Mouse (Mus musculus) MEL (cell line): ENCODE data around the gene Kcnc3. TPM values are rescaled to one million over a fixed set of nuclear protein-coding genes. Genes with fewer than 3 reads are reported as not detected.

ENCODE experiments used
- DNase-seq: peaks from one replicate; pipeline ENCODE4 v3.0.0; 2011; ENCODE audit warnings: low read depth, low spot score
- H3K27ac ChIP-seq: 2 replicates; pipeline ENCODE4 v1.5.1; 2012; ENCODE audit warnings: low read depth, mild to moderate bottlenecking, control low read depth, low read length, moderate library complexity; ENCODE audit not compliant: control insufficient read depth
- H3K27me3 ChIP-seq, 2 experiments: fragments of 150-350 bp in 1 of 2; sonication (generic) in 1 of 2; 2 replicates each; pipeline ENCODE4 v1.6.1; 2012; ENCODE audit warnings: low read length in 2 of 2, mild to moderate bottlenecking in 2 of 2, improper control_type of control experiment in 1 of 2, moderate library complexity in 1 of 2; ENCODE audit not compliant: insufficient read depth in 2 of 2, control insufficient read depth in 1 of 2
- H3K36me3 ChIP-seq, 2 experiments: 2 replicates each; pipeline ENCODE4 v1.6.1; 2012 to 2014; ENCODE audit warnings: low read length in 2 of 2, improper control_type of control experiment in 1 of 2, inconsistent platforms in 1 of 2, mild to moderate bottlenecking in 1 of 2; ENCODE audit not compliant: insufficient read depth in 2 of 2, control insufficient read depth in 1 of 2
- H3K4me1 ChIP-seq, 2 experiments: fragments of 150-350 bp in 1 of 2; sonication (generic) in 1 of 2; 2 replicates each; pipeline ENCODE4 v1.6.1; 2012; ENCODE audit warnings: low read length in 2 of 2, improper control_type of control experiment in 1 of 2, mild to moderate bottlenecking in 1 of 2; ENCODE audit not compliant: insufficient read depth in 2 of 2, control insufficient read depth in 1 of 2
- H3K4me3 ChIP-seq, 2 experiments: fragments of 150-350 bp in 1 of 2; sonication (generic) in 1 of 2; 2 replicates each; pipeline ENCODE4 v1.5.1; 2012; ENCODE audit warnings: low read depth in 2 of 2, low read length in 2 of 2, mild to moderate bottlenecking in 2 of 2, moderate library complexity in 2 of 2, control low read depth in 1 of 2, improper control_type of control experiment in 1 of 2; ENCODE audit not compliant: control insufficient read depth in 1 of 2, insufficient read depth in 1 of 2
- H3K79me2 ChIP-seq: 2 replicates; pipeline ENCODE4 v1.6.1; 2012; ENCODE audit warnings: mild to moderate bottlenecking, low read length, moderate library complexity; ENCODE audit not compliant: control insufficient read depth, poor library complexity, insufficient read depth
- H3K9ac ChIP-seq: 2 replicates; pipeline ENCODE4 v1.6.1; 2012; ENCODE audit warnings: low read depth, mild to moderate bottlenecking, control low read depth, low read length, moderate library complexity; ENCODE audit not compliant: control insufficient read depth, poor library complexity, severe bottlenecking
- H3K9me3 ChIP-seq: fragments of 150-350 bp; sonication (generic); replicated peaks from 2 replicates; pipeline ENCODE4 v1.6.1; 2012; ENCODE audit warnings: mild to moderate bottlenecking, low read length, improper control_type of control experiment, moderate library complexity; ENCODE audit not compliant: insufficient read depth
- CHD1 ChIP-seq: IDR thresholded peaks from 2 replicates; pipeline ENCODE4 v1.6.1; 2012; ENCODE audit warnings: low read depth, mild to moderate bottlenecking, inconsistent platforms, low read length, improper control_type of control experiment
- E2F4 ChIP-seq: IDR thresholded peaks from 2 replicates; pipeline ENCODE4 v1.6.1; 2011; ENCODE audit warnings: low read depth, low read length, improper control_type of control experiment, borderline replicate concordance
- EP300 ChIP-seq, 2 experiments: IDR thresholded peaks; 2 replicates each; pipeline ENCODE4 v1.6.1; 2011; ENCODE audit warnings: improper control_type of control experiment in 2 of 2, low read length in 2 of 2, low read depth in 1 of 2, mild to moderate bottlenecking in 1 of 2
- ETS1 ChIP-seq: IDR thresholded peaks from 2 replicates; pipeline ENCODE4 v1.6.1; 2012; ENCODE audit warnings: low read depth, mild to moderate bottlenecking, inconsistent platforms, low read length, improper control_type of control experiment, moderate library complexity
- GABPA ChIP-seq: IDR thresholded peaks from 2 replicates; pipeline ENCODE4 v1.6.1; 2012; ENCODE audit warnings: low read depth, mild to moderate bottlenecking, inconsistent platforms, low read length, improper control_type of control experiment, moderate library complexity
- GATA1 ChIP-seq: IDR thresholded peaks from 2 replicates; pipeline ENCODE4 v1.6.1; 2011; ENCODE audit warnings: low read depth, low read length, improper control_type of control experiment
- HCFC1 ChIP-seq: IDR thresholded peaks from 2 replicates; pipeline ENCODE4 v1.6.1; 2012; ENCODE audit warnings: low read depth, mild to moderate bottlenecking, inconsistent platforms, low read length, improper control_type of control experiment, moderate library complexity
- JUND ChIP-seq: IDR thresholded peaks from 2 replicates; pipeline ENCODE4 v1.6.1; 2011; ENCODE audit warnings: low read depth, mild to moderate bottlenecking, improper control_type of control experiment, low read length
- MXI1 ChIP-seq: IDR thresholded peaks from 2 replicates; pipeline ENCODE4 v1.6.1; 2011; ENCODE audit warnings: mild to moderate bottlenecking, low read depth, low read length, improper control_type of control experiment
- NRF1 ChIP-seq: IDR thresholded peaks from 2 replicates; pipeline ENCODE4 v1.6.1; 2014; ENCODE audit warnings: low read depth, mild to moderate bottlenecking, inconsistent platforms, low read length, improper control_type of control experiment, moderate library complexity; ENCODE audit not compliant: poor library complexity, insufficient read depth, severe bottlenecking
- RAD21 ChIP-seq: IDR thresholded peaks from 2 replicates; pipeline ENCODE4 v1.6.1; 2011; ENCODE audit warnings: mild to moderate bottlenecking, low read depth, low read length, improper control_type of control experiment
- TAL1 ChIP-seq: IDR thresholded peaks from 2 replicates; pipeline ENCODE4 v1.6.1; 2012; ENCODE audit warnings: mild to moderate bottlenecking, inconsistent platforms, low read length, moderate library complexity, mixed read lengths
- TBP ChIP-seq: IDR thresholded peaks from 2 replicates; pipeline ENCODE4 v1.8.0; 2011; ENCODE audit warnings: low read depth, low read length, improper control_type of control experiment
- USF1 ChIP-seq: IDR thresholded peaks from 2 replicates; pipeline ENCODE4 v1.6.1; 2014; ENCODE audit warnings: low read depth, mild to moderate bottlenecking, inconsistent platforms, low read length, improper control_type of control experiment, moderate library complexity
- USF2 ChIP-seq, 2 experiments: IDR thresholded peaks; 2 replicates each; pipeline ENCODE4 v1.6.1; 2011 to 2012; ENCODE audit warnings: improper control_type of control experiment in 2 of 2, low read length in 2 of 2, borderline replicate concordance in 1 of 2, inconsistent platforms in 1 of 2, low read depth in 1 of 2, mild to moderate bottlenecking in 1 of 2; ENCODE audit not compliant: insufficient read depth in 1 of 2
- ZNF384 ChIP-seq: IDR thresholded peaks from 2 replicates; pipeline ENCODE4 v1.6.1; 2012; ENCODE audit warnings: low read depth, mild to moderate bottlenecking, inconsistent platforms, low read length, improper control_type of control experiment
- polyA plus RNA-seq, 2 experiments: library from polyadenylated mRNA; stranded (reverse) in 1 of 2; unstranded in 1 of 2; fragments of >175 nt in 1 of 2; fragments of >200 nt in 1 of 2; gene quantifications; 2 replicates each; pipeline versions ENCODE4 v1.2.1 to v1.2.4; 2012; ENCODE audit warnings: low replicate concordance in 2 of 2, low read depth in 1 of 2; ENCODE audit not compliant: insufficient read length in 2 of 2, insufficient read depth in 1 of 2, missing spikeins in 1 of 2
- total RNA-seq: library from RNA; depleted of rRNA; stranded (reverse); fragments of 300-350 nt; gene quantifications from 2 replicates; pipeline ENCODE4 v1.2.3, GENCODE M21; 2012

Gene Kcnc3
- total and polyA plus RNA-seq, 3 experiments, result not detected

DNA sequence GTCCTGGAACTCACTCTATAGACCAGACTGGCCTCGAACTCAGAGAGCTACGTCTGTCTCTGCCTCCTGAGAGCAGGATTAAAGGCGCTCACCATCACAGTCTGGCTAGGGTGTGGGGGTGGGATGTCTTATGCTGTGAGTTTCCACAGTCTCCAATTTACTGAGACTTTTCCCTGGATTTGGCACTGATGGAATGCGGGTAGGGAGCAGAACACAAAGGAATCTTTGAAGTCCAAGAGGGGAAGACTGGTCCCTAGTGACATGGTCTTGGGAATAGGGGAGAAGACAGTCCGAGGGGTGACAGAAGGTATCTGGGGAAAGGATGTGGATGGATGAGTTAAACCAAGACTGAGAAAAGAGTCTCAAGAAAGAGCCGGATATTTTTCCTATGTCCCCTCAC is 2.8 kb upstream of the Kcnc3 start:
- Histone ChIP-seq H3K9ac (no peak overlapping the region), H3K27ac (no peak overlapping the region), H3K4me3 (no peak overlapping the region), H3K4me1 (no peaks in the 10 kb centered on the region), H3K79me2 (no peaks in the 10 kb centered on the region), H3K9me3 (no peaks in the 10 kb centered on the region), H3K27me3 (no peaks in the 10 kb centered on the region), H3K36me3 (no peaks in the 10 kb centered on the region)
- TF ChIP-seq RAD21, result no peak
- DNase-seq, result no peak

DNA sequence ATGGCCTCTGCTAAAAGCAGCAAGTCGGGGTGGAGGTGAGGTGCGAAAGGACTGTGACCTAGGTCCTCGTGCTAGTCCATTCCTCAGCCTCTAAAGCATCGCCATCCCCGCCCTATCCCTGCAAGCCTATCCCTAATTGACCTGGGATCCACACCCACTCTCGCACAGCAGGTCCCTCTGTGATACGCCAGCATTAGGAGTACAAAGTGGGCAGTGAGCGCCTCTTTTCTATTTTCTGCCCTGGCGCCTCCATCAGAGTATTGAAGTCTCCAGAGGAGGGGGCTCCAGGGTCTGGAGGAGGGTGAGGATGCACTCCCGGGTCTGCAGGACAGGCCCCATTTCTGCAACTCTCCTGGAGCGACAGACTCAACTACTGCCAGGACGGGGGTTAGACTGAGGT is 2.1 kb upstream of the Kcnc3 start:
- no peak overlapping the region for H3K9ac ChIP-seq
- H3K4me3 ChIP-seq, result no peak overlapping the region
- H3K27me3 ChIP-seq, result no peaks in the 10 kb centered on the region
- H3K4me1 ChIP-seq, result no peaks in the 10 kb centered on the region
- H3K79me2 ChIP-seq, result no peaks in the 10 kb centered on the region
- H3K36me3 ChIP-seq, result no peaks in the 10 kb centered on the region
- no peak overlapping the region for H3K27ac ChIP-seq
- no peak for DNase-seq
- TF ChIP-seq JUND (no peak), GABPA (no peak), TBP (no peak)
- H3K9me3 ChIP-seq, result no peaks in the 10 kb centered on the region

- H3K79me2 ChIP-seq, result no peaks in the 10 kb centered on the region
- no peak overlapping the region for H3K9ac ChIP-seq
- H3K27ac ChIP-seq, result no peak overlapping the region
- no peaks in the 10 kb centered on the region for H3K4me1 ChIP-seq
- H3K27me3 ChIP-seq, result no peaks in the 10 kb centered on the region
- DNase-seq, result no peak
- TF ChIP-seq NRF1 (no peak), EP300 (IDR thresholded peaks at IDR 0.05; ENCODE audit: low read depth in 1 of 2, low read length in 2 of 2) (no peak), E2F4 (no peak), ZNF384 (no peak), CHD1 (no peak), MXI1 (no peak), HCFC1 (no peak), USF2 (IDR thresholded peaks at IDR 0.05; ENCODE audit: borderline replicate concordance in 1 of 2, insufficient read depth in 1 of 2, low read depth in 1 of 2, low read length in 2 of 2) (no peak), GATA1 (no peak), JUND (no peak), TAL1 (no peak), ETS1 (no peak), USF1 (no peak)
- no peaks in the 10 kb centered on the region for H3K36me3 ChIP-seq
- H3K9me3 ChIP-seq, result no peaks in the 10 kb centered on the region
- no peak overlapping the region for H3K4me3 ChIP-seq
Measured at GRCm38 (mm10) chr7:44589149-44589548, 1.3 kb upstream of the Kcnc3 start.
